Mouse (Mus musculus) C2C12 (cell line): ENCODE measurements around the gene Cacna1g.

ENCODE experiments used
- CTCF ChIP-seq: IDR thresholded peaks from one replicate; pipeline ENCODE4 v1.5.1; 2011; ENCODE audit not compliant: control insufficient read depth, insufficient read depth, insufficient read length
- MAX ChIP-seq: IDR thresholded peaks from one replicate; pipeline ENCODE4 v1.6.1; 2011; ENCODE audit warnings: mild to moderate bottlenecking, control low read depth
- MYOD1 ChIP-seq: IDR thresholded peaks from one replicate; pipeline ENCODE4 v1.6.1; 2011; ENCODE audit warnings: low read depth; ENCODE audit not compliant: control insufficient read depth, insufficient read length
- MYOG ChIP-seq: IDR thresholded peaks from one replicate; pipeline ENCODE4 v1.6.1; 2011; ENCODE audit not compliant: control insufficient read depth, insufficient read length; ENCODE audit errors: extremely low read depth
- USF1 ChIP-seq: IDR thresholded peaks from one replicate; pipeline ENCODE4 v1.6.1; 2011; ENCODE audit warnings: low read depth, mild to moderate bottlenecking, control low read depth, moderate library complexity

GRCm38 (mm10) chr11:94441752-94442151 lies 32.2 kb downstream of the Cacna1g start:
- TF ChIP-seq USF1 (no peak), CTCF (no peak), MAX (no peak), MYOG (no peak), MYOD1 (no peak)
